Comparison of ENCODE assay signal across 13 mouse cellular contexts in the genomic region with DNA sequence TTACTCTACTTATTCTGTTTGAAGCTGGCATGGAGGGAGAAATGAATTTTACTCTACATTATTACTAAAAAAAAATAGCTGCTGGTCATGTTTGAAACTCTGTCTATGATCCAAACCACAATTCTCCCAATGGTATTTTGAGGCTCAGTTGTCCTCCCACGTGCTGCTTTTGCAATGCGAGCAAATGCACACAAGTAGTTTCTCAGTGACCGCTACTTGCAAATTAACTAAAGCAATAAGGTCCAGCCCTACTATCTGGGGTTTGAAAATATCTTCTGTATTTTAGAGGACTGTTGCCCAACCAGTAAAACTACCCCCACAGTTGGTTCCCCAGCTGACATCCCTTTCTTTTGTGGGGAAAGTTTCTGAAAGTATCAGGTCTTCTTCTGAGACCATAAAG.
DNase-seq lines count a peak whose midpoint lies in the region; ATAC-seq and TF ChIP-seq lines count a peak whose summit lies in the region.
"Had no signal": no experiment of that assay in that cellular context is flagged by ENCODE, and none has a peak within 500 bp of the region (broad histone marks: within the 10 kb centered on the region; RNA-seq: fewer than 3 reads in every experiment).

No protein-coding gene starts in this region.

- 43% methylated on average over 3 of the region's 3 CpGs for WGBS in limb, embryonic 10.5 days
- 87% methylated on average over 3 of the region's 3 CpGs for WGBS in forebrain, embryonic 10.5 days
- 77% methylated on average over 3 of the region's 3 CpGs for WGBS in hindbrain, embryonic 16.5 days

- H3K9ac ChIP-seq in hindbrain, embryonic 16.5 days (ENCODE audit: low read depth, low read length), result no peak overlapping the region
- H3K9ac ChIP-seq: forebrain, embryonic 15.5 days had no signal

- no peak overlapping the region for H3K4me3 ChIP-seq in gastrocnemius, adult 2 months
- H3K4me3 ChIP-seq in limb, embryonic 10.5 days, result no peak overlapping the region
- no peak overlapping the region for H3K4me3 ChIP-seq in forebrain, embryonic 10.5 days
- no peak overlapping the region for H3K4me3 ChIP-seq in hindbrain, embryonic 16.5 days (ENCODE audit: low read length)
- H3K4me3 ChIP-seq: forebrain, embryonic 15.5 days had no signal

- no peaks in the 10 kb centered on the region for H3K9me3 ChIP-seq in limb, embryonic 10.5 days (replicated peaks)
- no peaks in the 10 kb centered on the region for H3K9me3 ChIP-seq in forebrain, embryonic 10.5 days
- no peaks in the 10 kb centered on the region for H3K9me3 ChIP-seq in hindbrain, embryonic 16.5 days (ENCODE audit: control insufficient read depth, low read length)
- H3K9me3 ChIP-seq: forebrain, embryonic 15.5 days had no signal

- no peaks in the 10 kb centered on the region for H3K36me3 ChIP-seq in limb, embryonic 10.5 days
- no peaks in the 10 kb centered on the region for H3K36me3 ChIP-seq in forebrain, embryonic 10.5 days (replicated peaks)
- H3K36me3 ChIP-seq in hindbrain, embryonic 16.5 days (ENCODE audit: control insufficient read depth, insufficient read depth, low read length), result no peaks in the 10 kb centered on the region
- H3K36me3 ChIP-seq: forebrain, embryonic 15.5 days had no signal

- no peak for TF ChIP-seq CTCF in gastrocnemius, adult 2 months (IDR thresholded peaks at IDR 0.05)
- no peak for TF ChIP-seq CTCF in brain, embryonic 14.5 days (IDR thresholded peaks at IDR 0.05; ENCODE audit: borderline replicate concordance, extremely low read depth, insufficient read depth, insufficient read length)

- H3K27me3 ChIP-seq in limb, embryonic 10.5 days (ENCODE audit: low read depth, poor library complexity, severe bottlenecking), result no peaks in the 10 kb centered on the region
- no peaks in the 10 kb centered on the region for H3K27me3 ChIP-seq in forebrain, embryonic 10.5 days (ENCODE audit: poor library complexity, severe bottlenecking)
- H3K27me3 ChIP-seq in hindbrain, embryonic 16.5 days (replicated peaks; ENCODE audit: control insufficient read depth, insufficient read depth, low read length), result no peaks in the 10 kb centered on the region
- H3K27me3 ChIP-seq: forebrain, embryonic 15.5 days had no signal

- H3K4me1 ChIP-seq in limb, embryonic 10.5 days, result peaks cover 25% of the 10 kb centered on the region
- H3K4me1 ChIP-seq in forebrain, embryonic 10.5 days, result peaks cover 10% of the 10 kb centered on the region
- H3K4me1 ChIP-seq in hindbrain, embryonic 16.5 days (ENCODE audit: control insufficient read depth, insufficient read depth, low read depth, low read length), result peaks cover 3% of the 10 kb centered on the region

- H3K27ac ChIP-seq in gastrocnemius, adult 2 months, result peak overlapping the region; percentile 63
- peak overlapping the region; percentile 42; the same call in 1 of the 2 replicates for H3K27ac ChIP-seq in limb, embryonic 10.5 days
- no peak overlapping the region for H3K27ac ChIP-seq in forebrain, embryonic 10.5 days
- H3K27ac ChIP-seq in hindbrain, embryonic 16.5 days (ENCODE audit: low read depth, low read length), result no peak overlapping the region
- H3K27ac ChIP-seq: hindbrain, postnatal 0 days had no signal

- no peak for ATAC-seq in hindbrain, embryonic 16.5 days

- intact Hi-C loops in gastrocnemius, adult 2 months (cut with DNase I), result no loop called here

- DNase-seq in gastrocnemius, adult 2 months, result peak; percentile 21
- DNase-seq in gastrocnemius, postnatal 4 days (ENCODE audit: low spot score in 2 of 2), result no peak
- peak; percentile 14 for DNase-seq in brain, embryonic 14.5 days (ENCODE audit: low read depth)
- DNase-seq in heart, adult 8-10 months (ENCODE audit: low spot score), result peak; percentile 34
- DNase-seq in limb, embryonic 10.5 days (ENCODE audit: low spot score), result no peak
- DNase-seq in forebrain, embryonic 10.5 days (ENCODE audit: extremely low spot score, low spot score), result no peak
- no peak for DNase-seq in adipocyte (ENCODE audit: low spot score)
- DNase-seq: layer of hippocampus, postnatal 36 days; spleen, adult 18-20 months; thymus, postnatal 4 days had no signal

- H3K4me2 ChIP-seq in hindbrain, embryonic 16.5 days (ENCODE audit: low read length), result no peak overlapping the region
- H3K4me2 ChIP-seq: forebrain, embryonic 15.5 days had no signal

- TF ChIP-seq POLR2A in brain, embryonic 14.5 days (IDR thresholded peaks at IDR 0.05; ENCODE audit: borderline replicate concordance, extremely low read depth, insufficient read depth, insufficient read length, poor library complexity, severe bottlenecking), result no peak

Comparison
In these comparisons a context has a peak if more than half of its experiments do, and no peak if none do; other contexts are left out.
1. DNase-seq: peak in gastrocnemius, adult 2 months (single experiment), brain, embryonic 14.5 days (single experiment) and heart, adult 8-10 months (single experiment); none in gastrocnemius, postnatal 4 days (0 of 2), limb, embryonic 10.5 days (single experiment), forebrain, embryonic 10.5 days (single experiment) and adipocyte (single experiment).
2. H3K27ac ChIP-seq: peak in gastrocnemius, adult 2 months (single experiment) and limb, embryonic 10.5 days (single experiment); none in forebrain, embryonic 10.5 days (single experiment) and hindbrain, embryonic 16.5 days (single experiment).